8 mouse cellular contexts compared by ENCODE assay signal in genomic region chr10:95894856-95895386, GRCm38 (mm10). TPM values are rescaled to one million over a fixed set of nuclear protein-coding genes. Genes with fewer than 3 reads are reported as not detected.
DNase-seq lines count a peak whose midpoint lies in the region; ATAC-seq and TF ChIP-seq lines count a peak whose summit lies in the region.

No protein-coding gene starts in this region.

- 0 out of 2 replicates have a peak overlapping the region, but pooled peaks have one; percentile 25 for H3K4me3 ChIP-seq in embryonic fibroblast, embryonic 13.5 days (ENCODE audit: insufficient read depth, low read length)
- peak overlapping the region; percentile 41 to 50 for H3K4me3 ChIP-seq in heart, embryonic 14.5 days (ENCODE audit: control insufficient read depth in 1 of 2, insufficient read depth in 1 of 2, low read depth in 1 of 2, low read length in 2 of 2)
- H3K4me3 ChIP-seq in liver, adult 2 months (ENCODE audit: insufficient read depth, low read depth, low read length), result no peak overlapping the region
- peak overlapping the region; percentile 26 for H3K4me3 ChIP-seq in midbrain, postnatal 0 days (ENCODE audit: low read depth, low read length)

- H3K36me3 ChIP-seq in heart, embryonic 14.5 days (ENCODE audit: control insufficient read depth, insufficient read depth, low read length), result no peaks in the 10 kb centered on the region
- H3K36me3 ChIP-seq in liver, adult 2 months (ENCODE audit: control insufficient read depth, insufficient read depth, low read length), result no peaks in the 10 kb centered on the region
- no peaks in the 10 kb centered on the region for H3K36me3 ChIP-seq in midbrain, postnatal 0 days (ENCODE audit: insufficient read depth, low read length)
- H3K36me3 ChIP-seq in splenic B cell, adult 2 months (ENCODE audit: control insufficient read depth, insufficient read depth, low read length, poor library complexity, severe bottlenecking), result no peaks in the 10 kb centered on the region

- peak; percentile 88 for DNase-seq in brain, adult 2 months (ENCODE audit: low read depth, low spot score)
- DNase-seq in kidney, postnatal 10 days, result peak; percentile 74
- peak; percentile 54 for DNase-seq in liver, adult 2 months (ENCODE audit: extremely low read depth, low read depth, low spot score)
- DNase-seq in midbrain, postnatal 0 days (ENCODE audit: low spot score), result peak; percentile 80
- peak; percentile 69 for DNase-seq in splenic B cell, adult 2 months (ENCODE audit: low read depth, low spot score)

- H3K4me2 ChIP-seq in heart, embryonic 14.5 days (ENCODE audit: low read length), result peak overlapping the region; percentile 65
- peak overlapping the region; percentile 49 for H3K4me2 ChIP-seq in midbrain, postnatal 0 days (ENCODE audit: low read depth, low read length, poor library complexity, severe bottlenecking)

- H3K4me1 ChIP-seq in embryonic fibroblast, embryonic 13.5 days (ENCODE audit: control insufficient read depth, insufficient read depth, low read length), result no peaks in the 10 kb centered on the region
- H3K4me1 ChIP-seq in heart, embryonic 14.5 days (ENCODE audit: control insufficient read depth in 2 of 2, insufficient read depth in 2 of 2, low read length in 2 of 2), result peaks cover 3 to 4% of the 10 kb centered on the region in 2 experiments; a peak in 3 of 4 replicates
- H3K4me1 ChIP-seq in liver, adult 2 months (ENCODE audit: control insufficient read depth, insufficient read depth, low read length), result no peaks in the 10 kb centered on the region
- no peaks in the 10 kb centered on the region for H3K4me1 ChIP-seq in midbrain, postnatal 0 days (ENCODE audit: insufficient read depth, low read length)

- no peaks in the 10 kb centered on the region for H3K27me3 ChIP-seq in heart, embryonic 14.5 days (ENCODE audit: control insufficient read depth, insufficient read depth, low read length)
- H3K27me3 ChIP-seq in liver, adult 2 months (ENCODE audit: control insufficient read depth, insufficient read depth, low read length), result no peaks in the 10 kb centered on the region
- no peaks in the 10 kb centered on the region for H3K27me3 ChIP-seq in midbrain, postnatal 0 days (ENCODE audit: insufficient read depth, low read length)
- H3K27me3 ChIP-seq in splenic B cell, adult 2 months (ENCODE audit: control insufficient read depth, insufficient read depth, low read length, poor library complexity, severe bottlenecking), result no peaks in the 10 kb centered on the region

- ATAC-seq in CD4-positive, CD25-positive, alpha-beta regulatory T cell, adult 4 months, result peak; percentile 91
- ATAC-seq in heart, embryonic 14.5 days (ENCODE audit: insufficient number of reproducible peaks, insufficient read depth, low FRiP score, low read depth), result no peak
- ATAC-seq in midbrain, postnatal 0 days (ENCODE audit: low FRiP score), result peak; percentile 81

- TF ChIP-seq CTCF in embryonic fibroblast, embryonic 13.5 days (IDR thresholded peaks at IDR 0.05; ENCODE audit: borderline replicate concordance, insufficient read depth, low read length), result peak; percentile 67
- peak; percentile 79 for TF ChIP-seq CTCF in liver, adult 2 months (IDR thresholded peaks at IDR 0.05; ENCODE audit: low read depth, low read length)
- peak; percentile 90 for TF ChIP-seq CTCF in midbrain, postnatal 0 days (IDR thresholded peaks at IDR 0.05)

- 34% methylated on average over 10 of the region's 10 CpGs for WGBS in heart, embryonic 14.5 days
- 42% methylated on average over 10 of the region's 10 CpGs for WGBS in liver, adult 2 months
- 43% methylated on average over 10 of the region's 10 CpGs for WGBS in midbrain, postnatal 0 days

- TF ChIP-seq POLR2A in embryonic fibroblast, embryonic 13.5 days (IDR thresholded peaks at IDR 0.05; ENCODE audit: low read depth, low read length), result no peak
- TF ChIP-seq POLR2A in liver, adult 2 months (IDR thresholded peaks at IDR 0.05; ENCODE audit: extremely low read depth, insufficient read depth, low read length), result no peak

- H3K79me2 ChIP-seq in liver, adult 2 months (ENCODE audit: control insufficient read depth, insufficient read depth, low read length), result no peaks in the 10 kb centered on the region

- H3K9me3 ChIP-seq in heart, embryonic 14.5 days (ENCODE audit: control insufficient read depth, low read length), result no peaks in the 10 kb centered on the region
- H3K9me3 ChIP-seq in midbrain, postnatal 0 days (ENCODE audit: low read length), result no peaks in the 10 kb centered on the region

- no peak overlapping the region for H3K27ac ChIP-seq in embryonic fibroblast, embryonic 13.5 days (ENCODE audit: insufficient read depth, low read length)
- H3K27ac ChIP-seq in heart, embryonic 14.5 days (replicated peaks in 1 of 2; ENCODE audit: control insufficient read depth in 1 of 2, insufficient read depth in 1 of 2, low read depth in 2 of 2, low read length in 2 of 2), result no peak overlapping the region; a peak in 1 of 4 replicates
- no peak overlapping the region for H3K27ac ChIP-seq in liver, adult 2 months (replicated peaks; ENCODE audit: insufficient read depth, low read depth, low read length)
- 0 out of 2 replicates have a peak overlapping the region, but pooled peaks have one; percentile 13 for H3K27ac ChIP-seq in midbrain, postnatal 0 days (ENCODE audit: low read depth, low read length)

- H3K9ac ChIP-seq in heart, embryonic 14.5 days (ENCODE audit: low read length), result peak overlapping the region; percentile 62
- no peak overlapping the region for H3K9ac ChIP-seq in liver, adult 2 months (ENCODE audit: low read depth, low read length)
- H3K9ac ChIP-seq in midbrain, postnatal 0 days (replicated peaks; ENCODE audit: low read length, poor library complexity, severe bottlenecking), result 0 out of 2 replicates have a peak overlapping the region, but pooled peaks have one; percentile 0

RNA-seq across cellular contexts. Expression of gene Eea1, which starts 45.5 kb away (rescaled TPM):
- polyA plus RNA-seq in CD4-positive, CD25-positive, alpha-beta regulatory T cell, adult 4 months (2017; shearing (Covaris generic)), result 10 to 100 TPM; 18.7 to 24.7 TPM
- 34.8 and 35.3 TPM in 2 replicates for polyA plus RNA-seq in embryonic fibroblast, embryonic 13.5 days (2011; ENCODE audit: insufficient read length, low read depth, missing spikeins)
- 23.3 and 24.3 TPM in 2 replicates for polyA plus RNA-seq in heart, embryonic 14.5 days (2014; fragmentation: Nextera tagmentation; extraction: Ambion mirVana)
- 15.6 and 19.6 TPM in 2 replicates for total RNA-seq in liver, adult 2 months (2014; rRNA removed)
- polyA plus RNA-seq in liver, adult 2 months (2012; rRNA removed), result 2.6 and 3.1 TPM in 2 replicates
- 17.5 and 21.3 TPM in 2 replicates for total RNA-seq in midbrain, postnatal 0 days (2014; rRNA removed)
- polyA plus RNA-seq in midbrain, postnatal 0 days (2015; fragmentation: Nextera tagmentation; extraction: Ambion mirVana), result 22.6 and 29.1 TPM in 2 replicates

RNA-seq across cellular contexts. Expression of gene Gm33543, which starts 52.2 kb away (rescaled TPM):
- not detected for polyA plus RNA-seq in CD4-positive, CD25-positive, alpha-beta regulatory T cell, adult 4 months (2017; shearing (Covaris generic))
- polyA plus RNA-seq in embryonic fibroblast, embryonic 13.5 days (2011; ENCODE audit: insufficient read length, low read depth, missing spikeins), result not detected in 2 replicates
- polyA plus RNA-seq in heart, embryonic 14.5 days (2014; fragmentation: Nextera tagmentation; extraction: Ambion mirVana), result 0.13 TPM in 1 of 2 replicates, not detected in the other
- 24.2 and 31.1 TPM in 2 replicates for total RNA-seq in liver, adult 2 months (2014; rRNA removed)
- 4.6 and 7.3 TPM in 2 replicates for polyA plus RNA-seq in liver, adult 2 months (2012; rRNA removed)
- total RNA-seq in midbrain, postnatal 0 days (2014; rRNA removed), result not detected in 2 replicates
- polyA plus RNA-seq in midbrain, postnatal 0 days (2015; fragmentation: Nextera tagmentation; extraction: Ambion mirVana), result 0.11 TPM in 2 replicates
